Mouse (Mus musculus): ENCODE results near the gene P2rx7. TPM values are rescaled to one million over a fixed set of nuclear protein-coding genes. Genes with fewer than 3 reads are reported as not detected.

P2rx7 gene
- total RNA-seq, 1 experiment: 10.5 TPM

DNA sequence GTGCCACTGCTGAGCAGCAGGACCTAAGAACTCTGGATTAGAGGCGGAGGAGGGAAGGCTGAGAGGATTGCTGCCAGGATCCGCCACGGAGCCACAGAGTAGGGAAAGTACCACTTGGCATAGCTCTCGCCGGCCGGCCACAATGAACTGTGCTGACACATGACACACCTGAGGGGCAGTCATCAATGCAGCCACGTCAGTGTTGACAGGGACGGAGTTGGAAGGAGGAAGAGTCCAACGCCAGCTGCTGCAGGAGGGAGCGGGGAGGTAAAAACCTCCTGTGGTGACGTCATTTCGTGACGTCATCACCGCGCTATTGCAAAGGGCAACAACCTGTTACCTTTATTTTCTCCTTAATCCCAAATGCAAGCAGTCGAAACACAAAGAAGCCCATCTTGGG, 6.8 kb upstream of the P2rx7 start:
- no peak for DNase-seq (ENCODE audit: low read depth, low spot score)
- in situ Hi-C loops (cut with MboI; ENCODE audit: low sequenced_read_pairs in 2 of 2, unreplicated experiment in 2 of 2): loop anchor here in 1 of 2 experiments (10.0 kb wide), 1 partner anchor 232 kb away; no protein-coding TSS in a partner anchor
- no peak overlapping the region for H3K27ac ChIP-seq (ENCODE audit: insufficient read depth, low read depth, low read length, poor library complexity, severe bottlenecking)
- peaks cover 2 to 5% of the 10 kb centered on the region in 2 experiments; a peak in 2 of 4 replicates for H3K4me1 ChIP-seq (ENCODE audit: control insufficient read depth in 2 of 2, insufficient read depth in 2 of 2, low read length in 2 of 2, poor library complexity in 1 of 2)
- no peaks in the 10 kb centered on the region for H3K9me3 ChIP-seq (ENCODE audit: control insufficient read depth, insufficient read depth, low read depth, low read length)
- peak overlapping the region in 1 of 2 experiments; percentile 28; a peak in 2 of 4 replicates for H3K4me3 ChIP-seq (ENCODE audit: insufficient read depth in 1 of 2, low read depth in 1 of 2, low read length in 2 of 2, poor library complexity in 1 of 2, severe bottlenecking in 1 of 2)
- H3K36me3 ChIP-seq (ENCODE audit: control insufficient read depth, insufficient read depth, low read length, poor library complexity, severe bottlenecking): no peaks in the 10 kb centered on the region
- H3K9ac ChIP-seq (ENCODE audit: insufficient read depth, low read depth, low read length, poor library complexity, severe bottlenecking): no peak overlapping the region
- TF ChIP-seq MAFK (IDR thresholded peaks at IDR 0.05; ENCODE audit: insufficient read depth, low read depth, low read length) (no peak), ZC3H11A (IDR thresholded peaks at IDR 0.05; ENCODE audit: borderline replicate concordance, low read depth, low read length) (no peak), HCFC1 (IDR thresholded peaks at IDR 0.05; ENCODE audit: borderline replicate concordance, insufficient read depth, low read length) (no peak), ZNF384 (IDR thresholded peaks at IDR 0.05; ENCODE audit: low read depth, low read length) (no peak), CHD2 (IDR thresholded peaks at IDR 0.05; ENCODE audit: low read depth, low read length) (no peak)

DNA sequence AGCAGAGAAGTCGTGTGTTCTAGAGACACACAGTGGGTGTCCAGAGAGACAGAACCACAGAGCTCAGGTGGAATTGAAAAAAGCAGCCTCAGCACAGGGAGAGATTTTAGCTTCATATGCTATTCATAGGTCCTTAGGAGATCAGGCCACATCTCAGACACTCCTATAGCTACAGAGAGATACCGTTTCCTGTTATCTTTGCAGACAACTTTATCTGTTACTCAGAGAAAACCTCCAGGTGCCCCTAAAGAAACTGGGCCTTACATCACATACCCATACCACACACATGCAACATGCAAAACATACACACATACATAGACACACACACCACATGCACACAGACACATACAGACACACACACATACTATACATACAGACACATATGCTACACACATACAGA, 5.4 kb upstream of the P2rx7 start:
- no peak for DNase-seq (ENCODE audit: low read depth, low spot score)
- Histone ChIP-seq H3K9me3 (ENCODE audit: control insufficient read depth, insufficient read depth, low read depth, low read length) (no peaks in the 10 kb centered on the region), H3K4me3 (ENCODE audit: insufficient read depth in 1 of 2, low read depth in 1 of 2, low read length in 2 of 2, poor library complexity in 1 of 2, severe bottlenecking in 1 of 2) (no peak overlapping the region), H3K4me1 (ENCODE audit: control insufficient read depth in 2 of 2, insufficient read depth in 2 of 2, low read length in 2 of 2, poor library complexity in 1 of 2) (peaks cover 2 to 8% of the 10 kb centered on the region in 2 experiments; a peak in 2 of 4 replicates), H3K36me3 (ENCODE audit: control insufficient read depth, insufficient read depth, low read length, poor library complexity, severe bottlenecking) (no peaks in the 10 kb centered on the region), H3K27ac (ENCODE audit: insufficient read depth, low read depth, low read length, poor library complexity, severe bottlenecking) (no peak overlapping the region), H3K9ac (ENCODE audit: insufficient read depth, low read depth, low read length, poor library complexity, severe bottlenecking) (no peak overlapping the region)
- no peak for TF ChIP-seq MAFK (IDR thresholded peaks at IDR 0.05; ENCODE audit: insufficient read depth, low read depth, low read length)
- in situ Hi-C loops (cut with MboI; ENCODE audit: low sequenced_read_pairs in 2 of 2, unreplicated experiment in 2 of 2): loop anchor here in 1 of 2 experiments (10.0 kb wide), 1 partner anchor 233 kb away; no protein-coding TSS in a partner anchor

DNA sequence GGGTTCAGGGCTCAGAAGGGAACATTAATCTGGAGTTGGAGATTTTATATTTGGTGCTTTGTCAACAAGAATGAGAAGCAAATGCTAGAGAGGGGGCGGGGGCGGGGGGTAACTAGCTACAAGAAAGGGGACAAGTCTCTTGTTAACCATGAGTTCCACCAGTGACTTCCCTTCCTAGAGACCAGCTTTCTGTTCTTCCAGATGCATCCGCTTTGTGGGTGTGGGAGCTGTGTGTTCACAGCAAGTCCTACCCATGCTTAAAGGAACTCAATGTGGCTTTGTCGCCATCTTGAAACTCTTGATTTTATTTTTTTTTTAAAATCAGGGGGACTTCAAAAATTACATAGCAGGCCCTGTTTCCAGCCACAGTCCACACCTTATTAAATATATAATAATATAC, 4.2 kb upstream of the P2rx7 start:
- TF ChIP-seq MAFK (IDR thresholded peaks at IDR 0.05; ENCODE audit: insufficient read depth, low read depth, low read length) (no peak), CHD2 (IDR thresholded peaks at IDR 0.05; ENCODE audit: low read depth, low read length) (no peak), HCFC1 (IDR thresholded peaks at IDR 0.05; ENCODE audit: borderline replicate concordance, insufficient read depth, low read length) (no peak), ZNF384 (IDR thresholded peaks at IDR 0.05; ENCODE audit: low read depth, low read length) (no peak), ZC3H11A (IDR thresholded peaks at IDR 0.05; ENCODE audit: borderline replicate concordance, low read depth, low read length) (no peak)
- H3K4me3 ChIP-seq (ENCODE audit: insufficient read depth in 1 of 2, low read depth in 1 of 2, low read length in 2 of 2, poor library complexity in 1 of 2, severe bottlenecking in 1 of 2): no peak overlapping the region
- in situ Hi-C loops (cut with MboI; ENCODE audit: low sequenced_read_pairs in 2 of 2, unreplicated experiment in 2 of 2): loop anchor here in 1 of 2 experiments (10.0 kb wide), 1 partner anchor 235 kb away; no protein-coding TSS in a partner anchor
- no peak for DNase-seq (ENCODE audit: low read depth, low spot score)
- peaks cover 4 to 14% of the 10 kb centered on the region in 2 experiments; a peak in 3 of 4 replicates for H3K4me1 ChIP-seq (ENCODE audit: control insufficient read depth in 2 of 2, insufficient read depth in 2 of 2, low read length in 2 of 2, poor library complexity in 1 of 2)
- H3K27ac ChIP-seq (ENCODE audit: insufficient read depth, low read depth, low read length, poor library complexity, severe bottlenecking): no peak overlapping the region
- no peaks in the 10 kb centered on the region for H3K9me3 ChIP-seq (ENCODE audit: control insufficient read depth, insufficient read depth, low read depth, low read length)
- no peaks in the 10 kb centered on the region for H3K36me3 ChIP-seq (ENCODE audit: control insufficient read depth, insufficient read depth, low read length, poor library complexity, severe bottlenecking)
- H3K9ac ChIP-seq (ENCODE audit: insufficient read depth, low read depth, low read length, poor library complexity, severe bottlenecking): no peak overlapping the region

DNA sequence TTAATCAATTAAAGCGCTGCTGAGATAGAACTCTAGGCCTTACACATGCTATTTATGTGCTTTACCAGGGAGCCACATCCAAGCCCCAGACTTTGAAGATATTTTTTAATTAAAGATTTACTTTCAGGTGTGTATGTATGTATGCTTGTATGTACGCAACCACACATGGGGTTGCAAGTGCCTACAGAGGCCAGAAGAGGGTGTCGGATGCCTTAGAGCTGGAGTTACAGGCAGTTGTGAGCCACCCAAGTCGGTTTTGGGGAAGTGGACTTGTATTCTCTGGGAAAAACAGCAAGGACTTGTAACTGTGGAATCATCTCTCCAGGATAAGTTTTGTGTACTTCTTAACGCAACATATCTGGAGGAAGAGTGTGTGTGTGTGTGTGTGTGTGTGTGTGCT, 3.7 kb upstream of the P2rx7 start:
- DNase-seq (ENCODE audit: low read depth, low spot score): no peak
- Histone ChIP-seq H3K36me3 (ENCODE audit: control insufficient read depth, insufficient read depth, low read length, poor library complexity, severe bottlenecking) (no peaks in the 10 kb centered on the region), H3K27ac (ENCODE audit: insufficient read depth, low read depth, low read length, poor library complexity, severe bottlenecking) (no peak overlapping the region), H3K4me3 (ENCODE audit: insufficient read depth in 1 of 2, low read depth in 1 of 2, low read length in 2 of 2, poor library complexity in 1 of 2, severe bottlenecking in 1 of 2) (no peak overlapping the region), H3K9me3 (ENCODE audit: control insufficient read depth, insufficient read depth, low read depth, low read length) (no peaks in the 10 kb centered on the region), H3K9ac (ENCODE audit: insufficient read depth, low read depth, low read length, poor library complexity, severe bottlenecking) (no peak overlapping the region), H3K4me1 (ENCODE audit: control insufficient read depth in 2 of 2, insufficient read depth in 2 of 2, low read length in 2 of 2, poor library complexity in 1 of 2) (peaks cover 6 to 14% of the 10 kb centered on the region in 2 experiments; a peak in 3 of 4 replicates)
- in situ Hi-C loops (cut with MboI; ENCODE audit: low sequenced_read_pairs in 2 of 2, unreplicated experiment in 2 of 2): loop anchor here in 1 of 2 experiments (10.0 kb wide), 1 partner anchor 235 kb away; no protein-coding TSS in a partner anchor
- TF ChIP-seq ZNF384 (IDR thresholded peaks at IDR 0.05; ENCODE audit: low read depth, low read length) (no peak), ZC3H11A (IDR thresholded peaks at IDR 0.05; ENCODE audit: borderline replicate concordance, low read depth, low read length) (no peak), HCFC1 (IDR thresholded peaks at IDR 0.05; ENCODE audit: borderline replicate concordance, insufficient read depth, low read length) (no peak), MAFK (IDR thresholded peaks at IDR 0.05; ENCODE audit: insufficient read depth, low read depth, low read length) (no peak), CHD2 (IDR thresholded peaks at IDR 0.05; ENCODE audit: low read depth, low read length) (no peak)
